Mouse (Mus musculus): ENCODE data around the gene Tmem59l.

Tmem59l gene

GRCm38 (mm10) chr8:70464162-70464561, 23.0 kb downstream of the Tmem59l start:
- in situ Hi-C loops (cut with MboI; ENCODE audit: unreplicated experiment in 2 of 2): no loop called here

- in situ Hi-C loops (cut with MboI; ENCODE audit: unreplicated experiment in 2 of 2): no loop called here
Observed at GRCm38 (mm10) chr8:70463306-70463705, 23.9 kb downstream of the Tmem59l start.

DNA sequence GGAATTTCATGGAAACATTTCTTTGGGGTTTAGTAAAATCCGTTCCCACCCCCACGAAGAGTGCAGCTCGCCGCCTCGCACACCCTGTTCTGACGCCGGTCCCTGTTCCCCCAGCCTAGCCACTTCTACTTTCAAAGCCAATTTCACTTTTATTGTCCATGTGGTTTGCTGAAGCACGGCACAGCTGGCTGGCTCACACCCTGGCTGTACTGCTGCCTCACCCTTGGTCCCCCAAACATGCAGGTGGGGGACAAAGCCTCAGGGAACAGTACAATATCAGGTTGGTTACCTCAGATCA, 24.7 kb downstream of the Tmem59l start:
- in situ Hi-C loops (cut with MboI; ENCODE audit: unreplicated experiment in 2 of 2): no loop called here

DNA sequence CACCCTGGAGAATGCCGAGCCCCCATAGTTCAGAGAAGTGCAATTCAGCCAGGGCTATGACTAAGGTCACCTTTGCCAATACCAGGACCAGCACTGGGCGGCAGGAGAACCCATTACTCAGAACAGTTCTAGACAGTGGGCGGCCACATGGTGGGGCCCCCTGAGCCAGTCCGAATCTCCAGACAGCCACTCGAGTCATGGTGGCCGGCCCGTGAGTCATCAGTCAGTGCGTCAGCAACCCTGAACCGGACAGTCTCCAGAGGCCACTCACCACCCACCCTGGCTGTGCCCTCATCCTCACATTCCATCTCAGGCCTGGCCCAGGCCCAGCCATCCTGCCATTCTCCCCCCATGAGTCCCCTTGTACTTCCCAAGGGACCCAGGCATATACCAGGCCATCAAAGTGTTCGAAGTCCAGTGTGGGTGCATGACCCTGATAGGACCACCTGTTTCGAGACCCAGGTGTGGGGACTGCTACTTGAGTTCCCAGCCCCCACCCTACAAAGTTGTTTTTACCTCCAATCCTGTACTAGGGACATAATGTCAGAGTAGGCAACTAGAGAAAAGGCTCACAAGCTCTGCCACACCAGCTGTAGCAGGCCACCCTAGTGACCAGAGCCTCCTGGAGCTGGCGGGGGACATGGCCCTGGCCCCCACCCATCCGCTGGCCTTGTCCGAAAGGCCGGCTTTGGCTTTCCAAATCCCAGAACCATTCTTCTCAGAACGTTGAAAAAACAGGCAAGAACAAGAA, 25.2 kb downstream of the Tmem59l start:
- in situ Hi-C loops (cut with MboI; ENCODE audit: unreplicated experiment in 2 of 2): no loop called here

GRCm38 (mm10) chr8:70460606-70461005, 26.6 kb downstream of the Tmem59l start:
- in situ Hi-C loops (cut with MboI; ENCODE audit: unreplicated experiment in 2 of 2): no loop called here

GRCm38 (mm10) chr8:70460199-70460598, 27.0 kb downstream of the Tmem59l start:
- in situ Hi-C loops (cut with MboI; ENCODE audit: unreplicated experiment in 2 of 2): no loop called here

- in situ Hi-C loops (cut with MboI; ENCODE audit: unreplicated experiment in 2 of 2): no loop called here
Observed at GRCm38 (mm10) chr8:70459636-70460035, 27.5 kb downstream of the Tmem59l start.

GRCm38 (mm10) chr8:70458462-70458861, 28.7 kb downstream of the Tmem59l start:
- in situ Hi-C loops (cut with MboI; ENCODE audit: unreplicated experiment in 2 of 2): no loop called here

GRCm38 (mm10) chr8:70457882-70458281, 29.3 kb downstream of the Tmem59l start:
- in situ Hi-C loops (cut with MboI; ENCODE audit: unreplicated experiment in 2 of 2): no loop called here

- in situ Hi-C loops (cut with MboI; ENCODE audit: unreplicated experiment in 2 of 2): no loop called here
Observed at GRCm38 (mm10) chr8:70456996-70457395, 30.2 kb downstream of the Tmem59l start.

DNA sequence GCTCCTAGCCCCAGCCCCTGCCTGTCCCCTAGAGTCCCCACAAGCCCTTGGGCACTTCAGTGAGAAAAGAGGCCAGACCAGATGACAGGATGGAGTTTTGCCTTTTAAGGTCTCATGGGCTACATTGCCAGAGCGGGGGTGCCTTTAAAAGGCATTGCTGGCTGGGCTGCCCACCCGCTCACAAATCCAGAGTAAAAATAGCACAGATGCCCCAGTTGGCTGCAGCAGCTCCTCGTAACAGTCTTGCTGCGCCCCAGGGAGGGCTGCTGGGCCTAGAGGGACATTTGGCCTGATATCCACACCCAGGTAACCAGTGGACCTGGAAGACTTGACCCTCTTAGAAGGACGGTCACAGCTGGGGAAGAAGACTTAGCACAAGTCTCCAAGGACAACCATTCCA, 33.3 kb downstream of the Tmem59l start:
- in situ Hi-C loops (cut with MboI; ENCODE audit: unreplicated experiment in 2 of 2): no loop called here

- in situ Hi-C loops (cut with MboI; ENCODE audit: unreplicated experiment in 2 of 2): no loop called here
Observed at GRCm38 (mm10) chr8:70452196-70452966, 34.8 kb downstream of the Tmem59l start.

DNA sequence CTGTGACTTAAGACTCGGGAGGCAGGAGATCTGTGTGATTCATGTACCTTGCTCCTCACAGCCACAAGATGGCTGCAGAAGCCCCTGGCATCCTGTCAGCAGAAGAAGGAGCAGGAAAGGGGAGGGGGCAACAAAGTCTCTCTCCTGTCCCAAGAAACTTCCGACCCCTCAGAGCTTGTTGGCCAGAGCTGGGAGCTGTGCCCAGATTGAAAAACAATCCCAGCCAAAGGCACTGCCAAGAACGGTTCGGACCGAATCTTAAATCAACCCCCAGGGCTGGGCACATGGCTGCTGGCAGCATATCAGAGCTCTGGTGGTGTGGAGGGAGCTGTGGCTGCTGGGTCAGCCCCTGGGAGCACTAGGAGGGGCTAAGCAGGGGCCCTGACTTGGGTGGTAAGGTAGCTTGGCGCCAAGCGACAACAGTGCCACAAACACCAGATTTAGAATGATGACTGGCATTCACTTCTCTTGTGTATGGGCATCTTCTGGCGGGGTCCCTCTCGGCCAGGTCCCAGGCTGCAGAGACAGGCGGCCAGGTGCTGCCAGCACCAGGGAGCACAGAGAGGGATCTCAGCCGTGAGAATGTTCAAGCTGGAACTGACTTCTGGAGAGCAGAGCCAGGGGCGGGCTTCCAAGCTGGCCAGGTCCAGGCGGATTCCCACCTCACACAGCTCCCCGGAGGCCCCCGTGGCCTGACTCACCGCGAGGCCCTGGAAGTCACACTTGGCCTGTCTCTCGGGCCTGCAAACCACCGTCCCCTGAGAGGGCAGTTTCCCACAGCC, 39.3 kb downstream of the Tmem59l start:
- in situ Hi-C loops (cut with MboI; ENCODE audit: unreplicated experiment in 2 of 2): no loop called here

DNA sequence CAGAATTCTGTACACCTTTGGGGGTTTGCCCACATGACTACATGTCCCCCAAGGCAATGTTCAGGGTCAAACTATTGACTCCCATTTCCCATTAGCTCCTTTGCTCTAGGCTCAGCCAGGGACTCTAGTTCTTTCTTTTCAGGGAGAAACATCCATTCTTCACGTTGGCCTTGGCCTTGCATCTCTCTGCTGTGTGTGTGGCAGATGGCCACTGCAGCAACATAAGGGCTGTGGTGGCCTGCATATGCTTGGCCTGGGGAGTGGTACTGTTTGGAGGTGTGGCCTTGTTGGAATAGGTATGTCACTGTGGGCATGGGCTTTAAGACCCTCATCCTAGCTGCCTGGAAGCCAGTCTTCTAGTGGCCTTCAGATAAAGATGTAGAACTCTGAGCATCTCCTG, 41.2 kb downstream of the Tmem59l start:
- in situ Hi-C loops (cut with MboI; ENCODE audit: unreplicated experiment in 2 of 2): no loop called here

DNA sequence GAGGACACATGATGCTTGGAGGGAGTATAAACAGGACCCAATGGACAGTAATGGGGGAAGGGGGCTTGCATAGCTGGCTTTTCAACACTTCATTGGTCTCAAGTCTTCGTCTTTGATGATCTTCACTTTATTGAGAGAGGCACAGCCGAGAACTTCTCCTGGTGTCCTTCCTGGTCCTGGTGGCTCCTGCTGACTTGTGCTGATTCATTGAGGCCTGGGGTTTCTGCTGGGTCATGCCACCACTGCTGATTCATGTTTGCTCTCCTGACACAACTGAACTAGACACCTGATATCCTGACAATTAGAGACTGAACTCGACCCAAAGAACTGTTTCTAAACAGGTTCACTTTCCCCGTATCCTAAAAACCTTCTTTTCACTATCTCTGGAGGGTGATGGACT, 43.8 kb downstream of the Tmem59l start:
- in situ Hi-C loops (cut with MboI; ENCODE audit: unreplicated experiment in 2 of 2): no loop called here

GRCm38 (mm10) chr8:70441565-70441964, 45.6 kb downstream of the Tmem59l start:
- in situ Hi-C loops (cut with MboI; ENCODE audit: unreplicated experiment in 2 of 2): no loop called here

DNA sequence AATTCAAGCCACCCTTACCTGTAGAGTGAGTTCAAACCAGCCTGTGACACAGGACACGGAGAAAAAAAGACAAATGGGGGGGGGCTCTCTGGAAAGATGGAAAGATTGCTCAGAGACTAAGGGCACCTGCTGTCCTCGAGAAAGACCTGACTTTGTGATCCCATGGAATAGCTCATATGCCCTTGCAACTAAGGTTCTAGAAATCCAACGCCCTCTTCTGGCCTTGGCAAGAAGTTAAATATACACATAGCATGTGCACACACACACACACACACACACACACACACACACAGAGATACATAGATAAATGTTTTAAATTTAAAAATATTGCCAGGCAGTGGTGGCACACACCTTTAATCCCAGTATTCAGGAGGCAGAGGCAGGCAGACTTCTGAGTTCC, 46.9 kb downstream of the Tmem59l start:
- in situ Hi-C loops (cut with MboI; ENCODE audit: unreplicated experiment in 2 of 2): no loop called here

DNA sequence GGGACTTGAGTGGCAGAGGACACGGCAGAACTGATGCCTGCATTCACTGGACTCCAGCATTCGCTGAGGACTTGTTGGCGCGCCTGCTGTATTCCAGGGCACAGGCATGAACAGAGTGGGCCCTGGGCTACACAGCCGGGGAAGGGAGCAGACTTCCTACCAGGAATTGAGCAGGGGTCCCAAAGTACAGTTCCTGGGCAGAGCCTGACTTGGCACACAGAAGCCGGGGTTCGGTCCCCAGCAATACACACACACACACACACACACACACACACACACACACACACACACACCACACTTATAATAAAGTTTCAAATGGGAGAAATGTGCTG, 47.3 kb downstream of the Tmem59l start:
- in situ Hi-C loops (cut with MboI; ENCODE audit: unreplicated experiment in 2 of 2): no loop called here

- in situ Hi-C loops (cut with MboI; ENCODE audit: unreplicated experiment in 2 of 2): no loop called here
Observed at GRCm38 (mm10) chr8:70439055-70439847, 47.9 kb downstream of the Tmem59l start, which contains the start of gene Crtc1. TSS of gene Crtc1 (minus strand) at chr8:70439579.

DNA sequence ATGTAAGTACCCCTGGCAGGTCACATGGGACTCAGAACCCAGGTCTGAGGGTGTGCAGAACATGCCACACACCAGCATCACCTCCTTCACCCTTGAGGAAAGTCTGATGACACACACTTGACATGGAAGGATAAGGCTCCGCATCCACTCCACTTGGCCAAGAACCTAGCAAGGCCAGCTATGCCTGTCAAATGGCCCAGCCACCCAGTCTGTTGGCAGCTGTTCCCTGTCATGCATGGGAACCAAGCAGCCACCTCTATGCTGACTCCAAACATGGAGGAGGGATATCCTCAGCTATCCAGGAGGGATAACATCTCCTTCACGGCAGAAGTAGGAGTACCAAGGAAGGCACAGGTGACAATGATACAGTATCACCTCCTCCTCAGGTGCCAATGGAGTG, 48.7 kb downstream of the Tmem59l start:
- in situ Hi-C loops (cut with MboI; ENCODE audit: unreplicated experiment in 2 of 2): no loop called here

- in situ Hi-C loops (cut with MboI; ENCODE audit: unreplicated experiment in 2 of 2): no loop called here
Observed at GRCm38 (mm10) chr8:70435156-70435555, 52.0 kb downstream of the Tmem59l start.
